Mouse (Mus musculus): ENCODE measurements around the gene Frmpd1. TPM values are rescaled to one million over a fixed set of nuclear protein-coding genes. Genes with fewer than 3 reads are reported as not detected.

Frmpd1 gene
- polyA plus RNA-seq, 1 experiment from 2014 or later = 0.30 TPM

- DNase-seq (ENCODE audit: low spot score) = no peak
- no peak overlapping the region for H3K4me3 ChIP-seq (replicated peaks; ENCODE audit: low read depth, low read length)
- no peaks in the 10 kb centered on the region for H3K36me3 ChIP-seq (ENCODE audit: insufficient read depth, low read length)
- no peak for ATAC-seq (replicated peaks; ENCODE audit: low FRiP score, low read depth)
- H3K9ac ChIP-seq (ENCODE audit: low read depth, low read length) = no peak overlapping the region
- H3K4me1 ChIP-seq (replicated peaks; ENCODE audit: insufficient read depth, low read length) = no peaks in the 10 kb centered on the region
- H3K27ac ChIP-seq = no peak overlapping the region
- H3K27me3 ChIP-seq (ENCODE audit: insufficient read depth, low read length) = no peaks in the 10 kb centered on the region
- H3K9me3 ChIP-seq (replicated peaks; ENCODE audit: low read length) = no peaks in the 10 kb centered on the region
- TF ChIP-seq CTCF (IDR thresholded peaks at IDR 0.05; ENCODE audit: low read depth) = no peak
- no peak overlapping the region for H3K4me2 ChIP-seq (ENCODE audit: low read length)
- WGBS = 66% methylated on average over 15 of the region's 15 CpGs
These were observed 58.7 kb downstream of the Frmpd1 start for GRCm38 (mm10) chr4:45243211-45243902.

GRCm38 (mm10) chr4:45251265-45251664 is 66.6 kb downstream of the Frmpd1 start:
- 77% methylated on average over 8 of the region's 8 CpGs for WGBS
- no peak overlapping the region for H3K9ac ChIP-seq (ENCODE audit: low read depth, low read length)
- H3K4me1 ChIP-seq (replicated peaks; ENCODE audit: insufficient read depth, low read length) = no peaks in the 10 kb centered on the region
- no peak overlapping the region for H3K4me3 ChIP-seq (replicated peaks; ENCODE audit: low read depth, low read length)
- no peaks in the 10 kb centered on the region for H3K27me3 ChIP-seq (ENCODE audit: insufficient read depth, low read length)
- ATAC-seq (replicated peaks; ENCODE audit: low FRiP score, low read depth) (no peak), DNase-seq (ENCODE audit: low spot score) (no peak)
- no peaks in the 10 kb centered on the region for H3K9me3 ChIP-seq (replicated peaks; ENCODE audit: low read length)
- H3K36me3 ChIP-seq (ENCODE audit: insufficient read depth, low read length) = no peaks in the 10 kb centered on the region
- TF ChIP-seq CTCF (IDR thresholded peaks at IDR 0.05; ENCODE audit: low read depth) = no peak
- no peak overlapping the region for H3K4me2 ChIP-seq (ENCODE audit: low read length)
- no peak overlapping the region for H3K27ac ChIP-seq

GRCm38 (mm10) chr4:45252861-45253262 is 68.2 kb downstream of the Frmpd1 start:
- Histone ChIP-seq H3K27me3 (ENCODE audit: insufficient read depth, low read length) (no peaks in the 10 kb centered on the region), H3K4me1 (replicated peaks; ENCODE audit: insufficient read depth, low read length) (no peaks in the 10 kb centered on the region), H3K4me3 (replicated peaks; ENCODE audit: low read depth, low read length) (no peak overlapping the region), H3K4me2 (ENCODE audit: low read length) (no peak overlapping the region), H3K9ac (ENCODE audit: low read depth, low read length) (no peak overlapping the region), H3K27ac (no peak overlapping the region), H3K36me3 (ENCODE audit: insufficient read depth, low read length) (no peaks in the 10 kb centered on the region), H3K9me3 (replicated peaks; ENCODE audit: low read length) (no peaks in the 10 kb centered on the region)
- DNase-seq (ENCODE audit: low spot score) (no peak), ATAC-seq (replicated peaks; ENCODE audit: low FRiP score, low read depth) (no peak)
- no peak for TF ChIP-seq CTCF (IDR thresholded peaks at IDR 0.05; ENCODE audit: low read depth)
- 44% methylated on average over 9 of the region's 9 CpGs for WGBS

GRCm38 (mm10) chr4:45253839-45254601 is 69.3 kb downstream of the Frmpd1 start:
- ATAC-seq (replicated peaks; ENCODE audit: low FRiP score, low read depth) = no peak
- Histone ChIP-seq H3K4me2 (ENCODE audit: low read length) (no peak overlapping the region), H3K36me3 (ENCODE audit: insufficient read depth, low read length) (no peaks in the 10 kb centered on the region), H3K4me1 (replicated peaks; ENCODE audit: insufficient read depth, low read length) (no peaks in the 10 kb centered on the region), H3K9me3 (replicated peaks; ENCODE audit: low read length) (no peaks in the 10 kb centered on the region), H3K27me3 (ENCODE audit: insufficient read depth, low read length) (no peaks in the 10 kb centered on the region), H3K4me3 (replicated peaks; ENCODE audit: low read depth, low read length) (no peak overlapping the region), H3K27ac (no peak overlapping the region), H3K9ac (ENCODE audit: low read depth, low read length) (no peak overlapping the region)
- no peak for TF ChIP-seq CTCF (IDR thresholded peaks at IDR 0.05; ENCODE audit: low read depth)
- DNase-seq (ENCODE audit: low spot score) = no peak
- 60% methylated on average over 11 of the region's 11 CpGs for WGBS

GRCm38 (mm10) chr4:45259232-45259832 is 74.7 kb downstream of the Frmpd1 start:
- Histone ChIP-seq H3K9me3 (replicated peaks; ENCODE audit: low read length) (no peaks in the 10 kb centered on the region), H3K36me3 (ENCODE audit: insufficient read depth, low read length) (no peaks in the 10 kb centered on the region), H3K27ac (no peak overlapping the region), H3K4me1 (replicated peaks; ENCODE audit: insufficient read depth, low read length) (no peaks in the 10 kb centered on the region), H3K4me2 (ENCODE audit: low read length) (no peak overlapping the region), H3K9ac (ENCODE audit: low read depth, low read length) (no peak overlapping the region), H3K4me3 (replicated peaks; ENCODE audit: low read depth, low read length) (no peak overlapping the region), H3K27me3 (ENCODE audit: insufficient read depth, low read length) (no peaks in the 10 kb centered on the region)
- no peak for DNase-seq (ENCODE audit: low spot score)
- no peak for ATAC-seq (replicated peaks; ENCODE audit: low FRiP score, low read depth)
- TF ChIP-seq CTCF (IDR thresholded peaks at IDR 0.05; ENCODE audit: low read depth) = no peak
- whole genome bisulfite sequencing = 59% methylated on average over 4 of the region's 4 CpGs

GRCm38 (mm10) chr4:45261551-45261950 is 76.9 kb downstream of the Frmpd1 start:
- no peaks in the 10 kb centered on the region for H3K36me3 ChIP-seq (ENCODE audit: insufficient read depth, low read length)
- no peaks in the 10 kb centered on the region for H3K9me3 ChIP-seq (replicated peaks; ENCODE audit: low read length)
- TF ChIP-seq CTCF (IDR thresholded peaks at IDR 0.05; ENCODE audit: low read depth) = no peak
- DNase-seq (ENCODE audit: low spot score) (no peak), ATAC-seq (replicated peaks; ENCODE audit: low FRiP score, low read depth) (no peak)
- H3K4me2 ChIP-seq (ENCODE audit: low read length) = no peak overlapping the region
- H3K4me3 ChIP-seq (replicated peaks; ENCODE audit: low read depth, low read length) = no peak overlapping the region
- no peak overlapping the region for H3K9ac ChIP-seq (ENCODE audit: low read depth, low read length)
- no peaks in the 10 kb centered on the region for H3K4me1 ChIP-seq (replicated peaks; ENCODE audit: insufficient read depth, low read length)
- H3K27ac ChIP-seq = no peak overlapping the region
- H3K27me3 ChIP-seq (ENCODE audit: insufficient read depth, low read length) = no peaks in the 10 kb centered on the region
- WGBS = 92% methylated on average over 4 of the region's 4 CpGs

Measured in kidney, postnatal 0 days (tissue).